10 mouse cellular contexts compared by ENCODE assay signal in genomic region chr3:83769036-83769410, GRCm38 (mm10). TPM values are rescaled to one million over a fixed set of nuclear protein-coding genes. Genes with fewer than 3 reads are reported as not detected.
DNase-seq lines count a peak whose midpoint lies in the region; ATAC-seq lines count a peak whose summit lies in the region.
"Had no signal": no experiment of that assay in that cellular context is flagged by ENCODE, and none has a peak within 500 bp of the region (broad histone marks: within the 10 kb centered on the region; RNA-seq: fewer than 3 reads in every experiment).

No protein-coding gene starts in this region.

- no peak for ATAC-seq in forebrain, embryonic 11.5 days (replicated peaks; ENCODE audit: low FRiP score)
- ATAC-seq: Patski had no signal

- H3K4me1 ChIP-seq in forebrain, embryonic 11.5 days (replicated peaks; ENCODE audit: control insufficient read depth, insufficient read depth, low read length) = peaks cover 17% of the 10 kb centered on the region; the same call in 1 of the 2 replicates
- peaks cover 58% of the 10 kb centered on the region for H3K4me1 ChIP-seq in limb, embryonic 10.5 days

- H3K9me3 ChIP-seq in forebrain, embryonic 11.5 days (ENCODE audit: control insufficient read depth, low read length) = no peaks in the 10 kb centered on the region
- no peaks in the 10 kb centered on the region for H3K9me3 ChIP-seq in limb, embryonic 10.5 days (replicated peaks)

- no peaks in the 10 kb centered on the region for H3K27me3 ChIP-seq in forebrain, embryonic 11.5 days (ENCODE audit: control insufficient read depth, insufficient read depth, low read length)
- peaks cover 3% of the 10 kb centered on the region; the same call in 1 of the 2 replicates for H3K27me3 ChIP-seq in limb, embryonic 10.5 days (ENCODE audit: low read depth, poor library complexity, severe bottlenecking)

- peak; percentile 44 to 61 for DNase-seq in kidney, postnatal 4 days
- DNase-seq in kidney, adult 11 months = no peak
- no peak for DNase-seq in forebrain, embryonic 11.5 days (ENCODE audit: low spot score)
- no peak for DNase-seq in limb, embryonic 10.5 days (ENCODE audit: low spot score)
- DNase-seq in retina, embryonic 14.5 days (ENCODE audit: low spot score) = peak; percentile 77
- DNase-seq in natural killer cell, adult 2 months (ENCODE audit: low spot score in 2 of 2) = no peak
- no peak for DNase-seq in layer of hippocampus, adult 9-11 months
- no peak for DNase-seq in layer of hippocampus, adult 11-12 months (ENCODE audit: low spot score)
- DNase-seq: spleen, adult 18-20 months had no signal

- peak overlapping the region; percentile 66; the same call in 1 of the 2 replicates for H3K4me3 ChIP-seq in forebrain, embryonic 11.5 days (ENCODE audit: low read depth, low read length)
- peak overlapping the region; percentile 75 for H3K4me3 ChIP-seq in limb, embryonic 10.5 days

- peak overlapping the region; percentile 37 for H3K9ac ChIP-seq in forebrain, embryonic 11.5 days (ENCODE audit: low read length)

- H3K4me2 ChIP-seq in forebrain, embryonic 11.5 days (ENCODE audit: low read depth, low read length, severe bottlenecking) = peak overlapping the region; percentile 93

- H3K36me3 ChIP-seq in forebrain, embryonic 11.5 days (ENCODE audit: control insufficient read depth, insufficient read depth, low read length) = no peaks in the 10 kb centered on the region; the same call in 1 of the 2 replicates
- H3K36me3 ChIP-seq in limb, embryonic 10.5 days = peaks cover 50% of the 10 kb centered on the region

- 4% methylated on average over 10 of the region's 10 CpGs for WGBS in forebrain, embryonic 11.5 days
- 22% methylated on average over 10 of the region's 10 CpGs for WGBS in limb, embryonic 10.5 days

- no peak overlapping the region for H3K27ac ChIP-seq in forebrain, embryonic 11.5 days (ENCODE audit: low read depth, low read length)
- peak overlapping the region; percentile 63 for H3K27ac ChIP-seq in limb, embryonic 10.5 days

RNA-seq across cellular contexts. Expression of gene Sfrp2, which starts 2.9 kb away (rescaled TPM):
- polyA plus RNA-seq in forebrain, embryonic 11.5 days (2014; fragmentation: Nextera tagmentation; extraction: Ambion mirVana) = 102 and 107 TPM in 2 replicates
- 63.6 and 92.5 TPM in 2 replicates for polyA plus RNA-seq in limb, embryonic 10.5 days (2016; fragmentation: Nextera tagmentation; extraction: Ambion mirVana)

Comparison
In these comparisons a context has a peak if more than half of its experiments do, and no peak if none do; other contexts are left out.
1. DNase-seq: peak in kidney, postnatal 4 days (2 of 2) and retina, embryonic 14.5 days (single experiment); none in kidney, adult 11 months (single experiment), forebrain, embryonic 11.5 days (single experiment), limb, embryonic 10.5 days (single experiment), natural killer cell, adult 2 months (0 of 2), layer of hippocampus, adult 9-11 months (single experiment) and layer of hippocampus, adult 11-12 months (single experiment).